Mouse (Mus musculus) olfactory bulb, adult 2 months (tissue): ENCODE measurements around the gene Zfx.

Source experiments
- CTCF ChIP-seq: fragments of 200-500 bp; IDR thresholded peaks from 2 replicates; pipeline ENCODE4 v1.5.1; 2012; ENCODE audit warnings: low read depth, mild to moderate bottlenecking, low read length, moderate library complexity; ENCODE audit not compliant: insufficient read depth
- POLR2A ChIP-seq: fragments of 200-500 bp; IDR thresholded peaks from 2 replicates; pipeline ENCODE4 v1.6.1; 2012; ENCODE audit warnings: mild to moderate bottlenecking, low read depth, low read length, moderate library complexity; ENCODE audit not compliant: insufficient read depth

GRCm38 (mm10) chrX:94102938-94103337, 20.6 kb downstream of the Zfx start:
- TF ChIP-seq CTCF: no peak
- TF ChIP-seq POLR2A: no peak
